Mouse (Mus musculus) limb, embryonic 15.5 days (tissue): ENCODE measurements around the gene Got2. TPM values are rescaled to one million over a fixed set of nuclear protein-coding genes. Genes with fewer than 3 reads are reported as not detected.
"Not testable (repeated sequence)": the region's sequence is repeated elsewhere in the genome, so short reads cannot be mapped to it uniquely, and the experiment has no call there.

Experiments used
- ATAC-seq: fragments of 200-750 bp; cut with Nextera tagmentation; 2 replicates; pipeline ENCODE4 v1.8.0; 2017; ENCODE audit warnings: low read depth, moderate TSS enrichment; ENCODE audit not compliant: insufficient number of reproducible peaks, low FRiP score, low TSS enrichment
- H3K27ac ChIP-seq: fragments of 300-500 bp; sonication (generic); 2 replicates; pipeline ENCODE4 v1.5.1; 2015; ENCODE audit warnings: moderate library complexity, mild to moderate bottlenecking, inconsistent platforms
- H3K27me3 ChIP-seq: fragments of 300-500 bp; sonication (generic); 2 replicates; pipeline ENCODE4 v1.6.1; 2015; ENCODE audit warnings: inconsistent platforms
- H3K36me3 ChIP-seq: fragments of 300-500 bp; sonication (generic); 2 replicates; pipeline ENCODE4 v1.6.1; 2015; ENCODE audit warnings: inconsistent platforms
- H3K4me1 ChIP-seq: fragments of 300-500 bp; sonication (generic); 2 replicates; pipeline ENCODE4 v1.6.1; 2015; ENCODE audit warnings: inconsistent platforms
- H3K4me2 ChIP-seq: fragments of 300-500 bp; sonication (generic); 2 replicates; pipeline ENCODE4 v1.6.1; 2015; ENCODE audit warnings: mild to moderate bottlenecking, inconsistent platforms
- H3K4me3 ChIP-seq: fragments of 300-500 bp; sonication (generic); 2 replicates; pipeline ENCODE4 v1.5.1; 2015; ENCODE audit warnings: mild to moderate bottlenecking, inconsistent platforms
- H3K9ac ChIP-seq: fragments of 300-500 bp; sonication (generic); 2 replicates; pipeline ENCODE4 v1.6.1; 2015; ENCODE audit warnings: inconsistent platforms
- H3K9me3 ChIP-seq: fragments of 300-500 bp; sonication (generic); 2 replicates; pipeline ENCODE4 v1.6.1; 2016; ENCODE audit warnings: inconsistent platforms
- WGBS: fragments of 180-500 bp; shearing (Covaris S2); methylation state at CpG from one replicate; pipeline ENCODE4 v1.1.7; 2015; 5-methylcytosine and 5-hydroxymethylcytosine counted together
- polyA plus RNA-seq: library from polyadenylated mRNA; unstranded; fragments of >200 nt; fragmentation: Nextera tagmentation; extraction: Ambion mirVana; gene quantifications from 2 replicates; pipeline ENCODE4 v1.2.1, GENCODE M21; 2015

Got2 gene
- polyA plus RNA-seq, 1 experiment from 2014 or later: 129 TPM

- 76% methylated on average over 4 of the region's 4 CpGs for WGBS
- peaks cover 15% of the 10 kb centered on the region for H3K4me1 ChIP-seq
- no peak overlapping the region for H3K4me2 ChIP-seq
- peaks cover 22% of the 10 kb centered on the region for H3K36me3 ChIP-seq
- ATAC-seq: no peak
- no peak overlapping the region for H3K27ac ChIP-seq
- H3K9ac ChIP-seq: no peak overlapping the region
- H3K4me3 ChIP-seq: no peak overlapping the region
- H3K27me3 ChIP-seq: no peaks in the 10 kb centered on the region
- H3K9me3 ChIP-seq: no peaks in the 10 kb centered on the region
Measured at GRCm38 (mm10) chr8:95835891-95836290, 52.5 kb downstream of the Got2 start.

GRCm38 (mm10) chr8:95833435-95833984, 54.8 kb downstream of the Got2 start:
- ATAC-seq: no peak
- H3K4me3 ChIP-seq: peak overlapping the region; percentile 38
- peak overlapping the region; percentile 59 for H3K4me2 ChIP-seq
- H3K36me3 ChIP-seq: peaks cover 12% of the 10 kb centered on the region; the same call in 1 of the 2 replicates
- no peak overlapping the region for H3K9ac ChIP-seq
- no peaks in the 10 kb centered on the region for H3K27me3 ChIP-seq
- H3K4me1 ChIP-seq: peaks cover 15% of the 10 kb centered on the region
- no peak overlapping the region; the same call in 1 of the 2 replicates for H3K27ac ChIP-seq
- 2% methylated on average over 16 of the region's 16 CpGs for WGBS
- H3K9me3 ChIP-seq: no peaks in the 10 kb centered on the region

GRCm38 (mm10) chr8:95832603-95833434, 55.5 kb downstream of the Got2 start:
- Histone ChIP-seq H3K9me3 (no peaks in the 10 kb centered on the region), H3K4me3 (peak overlapping the region; percentile 38), H3K36me3 (peaks cover 12% of the 10 kb centered on the region; the same call in 1 of the 2 replicates), H3K27ac (no peak overlapping the region; the same call in 1 of the 2 replicates), H3K9ac (0 out of 2 replicates have a peak overlapping the region, but pooled peaks have one; percentile 14), H3K27me3 (no peaks in the 10 kb centered on the region), H3K4me1 (peaks cover 15% of the 10 kb centered on the region), H3K4me2 (peak overlapping the region; percentile 59)
- ATAC-seq: peak; percentile 56
- whole genome bisulfite sequencing: 13% methylated on average over 16 of the region's 16 CpGs

- H3K4me3 ChIP-seq: no peak overlapping the region
- ATAC-seq: no peak
- H3K4me2 ChIP-seq: no peak overlapping the region
- H3K9ac ChIP-seq: no peak overlapping the region
- H3K9me3 ChIP-seq: no peaks in the 10 kb centered on the region
- peaks cover 15% of the 10 kb centered on the region for H3K4me1 ChIP-seq
- no peaks in the 10 kb centered on the region for H3K27me3 ChIP-seq
- no peaks in the 10 kb centered on the region for H3K36me3 ChIP-seq
- no peak overlapping the region for H3K27ac ChIP-seq
- WGBS: 71% methylated on average over 3 of the region's 3 CpGs
Measured at GRCm38 (mm10) chr8:95830144-95830543, 58.2 kb downstream of the Got2 start.

- 67% methylated on average over 25 of the region's 25 CpGs for WGBS
- H3K36me3 ChIP-seq, H3K27ac ChIP-seq, H3K9me3 ChIP-seq, ATAC-seq, H3K4me1 ChIP-seq, H3K4me3 ChIP-seq, H3K27me3 ChIP-seq, H3K9ac ChIP-seq, H3K4me2 ChIP-seq: not testable (repeated sequence)
Measured at GRCm38 (mm10) chr8:95825162-95825561, 63.2 kb downstream of the Got2 start, which contains the start of gene Sap18b. Gene Sap18b (plus strand): TSS chr8:95825346.

GRCm38 (mm10) chr8:95822699-95823098, 65.6 kb downstream of the Got2 start:
- H3K27ac ChIP-seq: no peak overlapping the region
- no peak for ATAC-seq
- no peak overlapping the region for H3K9ac ChIP-seq
- no peaks in the 10 kb centered on the region for H3K36me3 ChIP-seq
- H3K4me1 ChIP-seq: no peaks in the 10 kb centered on the region
- no peaks in the 10 kb centered on the region for H3K9me3 ChIP-seq
- WGBS: 60% methylated on average over 3 of the region's 3 CpGs
- H3K4me3 ChIP-seq: no peak overlapping the region
- H3K27me3 ChIP-seq: no peaks in the 10 kb centered on the region
- H3K4me2 ChIP-seq: no peak overlapping the region

GRCm38 (mm10) chr8:95822096-95822495, 66.3 kb downstream of the Got2 start:
- H3K27ac ChIP-seq: no peak overlapping the region
- no peak overlapping the region for H3K4me2 ChIP-seq
- H3K9me3 ChIP-seq: no peaks in the 10 kb centered on the region
- no peaks in the 10 kb centered on the region for H3K4me1 ChIP-seq
- no peaks in the 10 kb centered on the region for H3K36me3 ChIP-seq
- no peak overlapping the region for H3K9ac ChIP-seq
- no peak for ATAC-seq
- no peak overlapping the region for H3K4me3 ChIP-seq
- no peaks in the 10 kb centered on the region for H3K27me3 ChIP-seq
- WGBS: 80% methylated on average over 5 of the region's 5 CpGs

GRCm38 (mm10) chr8:95821266-95821665, 67.1 kb downstream of the Got2 start:
- H3K27me3 ChIP-seq: no peaks in the 10 kb centered on the region
- 90% methylated on average over 6 of the region's 6 CpGs for WGBS

GRCm38 (mm10) chr8:95818211-95818610, 70.1 kb downstream of the Got2 start:
- WGBS: 50% methylated on average over 1 of the region's 1 CpGs
- no peak overlapping the region for H3K4me3 ChIP-seq
- H3K9ac ChIP-seq: no peak overlapping the region
- H3K4me2 ChIP-seq: no peak overlapping the region
- no peak for ATAC-seq
- no peak overlapping the region for H3K27ac ChIP-seq
- H3K27me3 ChIP-seq: no peaks in the 10 kb centered on the region
- H3K4me1 ChIP-seq: no peaks in the 10 kb centered on the region
- H3K36me3 ChIP-seq: no peaks in the 10 kb centered on the region
- H3K9me3 ChIP-seq: no peaks in the 10 kb centered on the region

More at GRCm38 (mm10) chr8:95821266-95821665, 67.1 kb downstream of the Got2 start:
- H3K4me1 ChIP-seq: no peaks in the 10 kb centered on the region
- no peak overlapping the region for H3K27ac ChIP-seq
- ATAC-seq: no peak
- H3K36me3 ChIP-seq: no peaks in the 10 kb centered on the region
- H3K9ac ChIP-seq: no peak overlapping the region
- no peaks in the 10 kb centered on the region for H3K9me3 ChIP-seq
- H3K4me2 ChIP-seq: no peak overlapping the region
- H3K4me3 ChIP-seq: no peak overlapping the region

GRCm38 (mm10) chr8:95817597-95817996, 70.8 kb downstream of the Got2 start:
- ATAC-seq: no peak
- Histone ChIP-seq H3K4me3 (no peak overlapping the region), H3K9me3 (no peaks in the 10 kb centered on the region), H3K36me3 (no peaks in the 10 kb centered on the region), H3K27ac (no peak overlapping the region), H3K27me3 (no peaks in the 10 kb centered on the region), H3K4me1 (no peaks in the 10 kb centered on the region), H3K9ac (no peak overlapping the region), H3K4me2 (no peak overlapping the region)
- 67% methylated on average over 3 of the region's 3 CpGs for WGBS

GRCm38 (mm10) chr8:95816044-95816708, 72.2 kb downstream of the Got2 start:
- WGBS: 19% methylated on average over 6 of the region's 6 CpGs
- H3K4me2 ChIP-seq: no peak overlapping the region

More at GRCm38 (mm10) chr8:95816044-95816708, 72.2 kb downstream of the Got2 start:
- Histone ChIP-seq H3K9ac (no peak overlapping the region), H3K4me1 (no peaks in the 10 kb centered on the region), H3K4me3 (no peak overlapping the region), H3K9me3 (no peaks in the 10 kb centered on the region), H3K27ac (no peak overlapping the region), H3K36me3 (no peaks in the 10 kb centered on the region), H3K27me3 (no peaks in the 10 kb centered on the region)
- no peak for ATAC-seq
